Mouse (Mus musculus) MEL (cell line): ENCODE measurements around the gene Calm3. TPM values are rescaled to one million over a fixed set of nuclear protein-coding genes. Genes with fewer than 3 reads are reported as not detected.

Experiments used
- DNase-seq: peaks from one replicate; pipeline ENCODE4 v3.0.0; 2011; ENCODE audit warnings: low read depth, low spot score
- H3K27ac ChIP-seq: 2 replicates; pipeline ENCODE4 v1.5.1; 2012; ENCODE audit warnings: low read depth, mild to moderate bottlenecking, control low read depth, low read length, moderate library complexity; ENCODE audit not compliant: control insufficient read depth
- H3K27me3 ChIP-seq, 2 experiments: fragments of 150-350 bp in 1 of 2; sonication (generic) in 1 of 2; 2 replicates each; pipeline ENCODE4 v1.6.1; 2012; ENCODE audit warnings: low read length in 2 of 2, mild to moderate bottlenecking in 2 of 2, improper control_type of control experiment in 1 of 2, moderate library complexity in 1 of 2; ENCODE audit not compliant: insufficient read depth in 2 of 2, control insufficient read depth in 1 of 2
- H3K36me3 ChIP-seq, 2 experiments: 2 replicates each; pipeline ENCODE4 v1.6.1; 2012 to 2014; ENCODE audit warnings: low read length in 2 of 2, improper control_type of control experiment in 1 of 2, inconsistent platforms in 1 of 2, mild to moderate bottlenecking in 1 of 2; ENCODE audit not compliant: insufficient read depth in 2 of 2, control insufficient read depth in 1 of 2
- H3K4me1 ChIP-seq, 2 experiments: fragments of 150-350 bp in 1 of 2; sonication (generic) in 1 of 2; 2 replicates each; pipeline ENCODE4 v1.6.1; 2012; ENCODE audit warnings: low read length in 2 of 2, improper control_type of control experiment in 1 of 2, mild to moderate bottlenecking in 1 of 2; ENCODE audit not compliant: insufficient read depth in 2 of 2, control insufficient read depth in 1 of 2
- H3K4me3 ChIP-seq, 2 experiments: fragments of 150-350 bp in 1 of 2; sonication (generic) in 1 of 2; 2 replicates each; pipeline ENCODE4 v1.5.1; 2012; ENCODE audit warnings: low read depth in 2 of 2, low read length in 2 of 2, mild to moderate bottlenecking in 2 of 2, moderate library complexity in 2 of 2, control low read depth in 1 of 2, improper control_type of control experiment in 1 of 2; ENCODE audit not compliant: control insufficient read depth in 1 of 2, insufficient read depth in 1 of 2
- H3K79me2 ChIP-seq: 2 replicates; pipeline ENCODE4 v1.6.1; 2012; ENCODE audit warnings: mild to moderate bottlenecking, low read length, moderate library complexity; ENCODE audit not compliant: control insufficient read depth, poor library complexity, insufficient read depth
- H3K9ac ChIP-seq: 2 replicates; pipeline ENCODE4 v1.6.1; 2012; ENCODE audit warnings: low read depth, mild to moderate bottlenecking, control low read depth, low read length, moderate library complexity; ENCODE audit not compliant: control insufficient read depth, poor library complexity, severe bottlenecking
- H3K9me3 ChIP-seq: fragments of 150-350 bp; sonication (generic); replicated peaks from 2 replicates; pipeline ENCODE4 v1.6.1; 2012; ENCODE audit warnings: mild to moderate bottlenecking, low read length, improper control_type of control experiment, moderate library complexity; ENCODE audit not compliant: insufficient read depth
- CHD1 ChIP-seq: IDR thresholded peaks from 2 replicates; pipeline ENCODE4 v1.6.1; 2012; ENCODE audit warnings: low read depth, mild to moderate bottlenecking, inconsistent platforms, low read length, improper control_type of control experiment
- CHD2 ChIP-seq: IDR thresholded peaks from 2 replicates; pipeline ENCODE4 v1.6.1; 2011; ENCODE audit warnings: low read length, improper control_type of control experiment
- CTCF ChIP-seq, 3 experiments: IDR thresholded peaks in 2 of 3; conservative IDR thresholded peaks in 1 of 3; 2 replicates each; pipeline ENCODE4 v1.5.1; 2011 to 2012; ENCODE audit warnings: low read length in 3 of 3, low read depth in 2 of 3, mild to moderate bottlenecking in 2 of 3, improper control_type of control experiment in 1 of 3, inconsistent platforms in 1 of 3, mixed read lengths in 1 of 3, moderate library complexity in 1 of 3; ENCODE audit not compliant: control insufficient read depth in 1 of 3, insufficient read depth in 1 of 3, poor library complexity in 1 of 3, severe bottlenecking in 1 of 3
- E2F4 ChIP-seq: IDR thresholded peaks from 2 replicates; pipeline ENCODE4 v1.6.1; 2011; ENCODE audit warnings: low read depth, low read length, improper control_type of control experiment, borderline replicate concordance
- ELF1 ChIP-seq: IDR thresholded peaks from 2 replicates; pipeline ENCODE4 v1.6.1; 2014; ENCODE audit warnings: low read depth, mild to moderate bottlenecking, inconsistent platforms, low read length, improper control_type of control experiment, moderate library complexity
- ETS1 ChIP-seq: IDR thresholded peaks from 2 replicates; pipeline ENCODE4 v1.6.1; 2012; ENCODE audit warnings: low read depth, mild to moderate bottlenecking, inconsistent platforms, low read length, improper control_type of control experiment, moderate library complexity
- GABPA ChIP-seq: IDR thresholded peaks from 2 replicates; pipeline ENCODE4 v1.6.1; 2012; ENCODE audit warnings: low read depth, mild to moderate bottlenecking, inconsistent platforms, low read length, improper control_type of control experiment, moderate library complexity
- GATA1 ChIP-seq: IDR thresholded peaks from 2 replicates; pipeline ENCODE4 v1.6.1; 2011; ENCODE audit warnings: low read depth, low read length, improper control_type of control experiment
- HCFC1 ChIP-seq: IDR thresholded peaks from 2 replicates; pipeline ENCODE4 v1.6.1; 2012; ENCODE audit warnings: low read depth, mild to moderate bottlenecking, inconsistent platforms, low read length, improper control_type of control experiment, moderate library complexity
- KAT2A ChIP-seq: conservative IDR thresholded peaks from 2 replicates; pipeline ENCODE4 v1.6.1; 2012; ENCODE audit warnings: low read depth, low read length, improper control_type of control experiment, inconsistent platforms
- MAX ChIP-seq: IDR thresholded peaks from 2 replicates; pipeline ENCODE4 v1.6.1; 2011; ENCODE audit warnings: low read length, improper control_type of control experiment
- MEF2A ChIP-seq: IDR thresholded peaks from 2 replicates; pipeline ENCODE4 v1.6.1; 2014; ENCODE audit warnings: low read depth, mild to moderate bottlenecking, inconsistent platforms, low read length, improper control_type of control experiment; ENCODE audit not compliant: poor library complexity, insufficient replicate concordance, severe bottlenecking; ENCODE audit errors: extremely low read depth
- MYB ChIP-seq: IDR thresholded peaks from 2 replicates; pipeline ENCODE4 v1.6.1; 2011; ENCODE audit warnings: mild to moderate bottlenecking, low read depth, low read length, improper control_type of control experiment
- POLR2AphosphoS2 ChIP-seq: IDR thresholded peaks from 2 replicates; pipeline ENCODE4 v1.6.1; 2011; ENCODE audit warnings: low read length, improper control_type of control experiment
- POLR2AphosphoS5 ChIP-seq: IDR thresholded peaks from 2 replicates; pipeline ENCODE4 v1.6.1; 2012; ENCODE audit warnings: low read depth, borderline replicate concordance, mild to moderate bottlenecking, inconsistent platforms, low read length, moderate library complexity, mixed read lengths
- SMC3 ChIP-seq: IDR thresholded peaks from 2 replicates; pipeline ENCODE4 v1.6.1; 2011; ENCODE audit warnings: low read depth, low read length, improper control_type of control experiment
- TCF12 ChIP-seq: IDR thresholded peaks from 2 replicates; pipeline ENCODE4 v1.6.1; 2014; ENCODE audit warnings: low read depth, mild to moderate bottlenecking, inconsistent platforms, low read length, improper control_type of control experiment, moderate library complexity
- UBTF ChIP-seq: IDR thresholded peaks from 2 replicates; pipeline ENCODE4 v1.6.1; 2012; ENCODE audit warnings: low read depth, mild to moderate bottlenecking, inconsistent platforms, low read length, improper control_type of control experiment, moderate library complexity, borderline replicate concordance; ENCODE audit not compliant: insufficient read depth
- USF1 ChIP-seq: IDR thresholded peaks from 2 replicates; pipeline ENCODE4 v1.6.1; 2014; ENCODE audit warnings: low read depth, mild to moderate bottlenecking, inconsistent platforms, low read length, improper control_type of control experiment, moderate library complexity
- polyA plus RNA-seq, 2 experiments: library from polyadenylated mRNA; stranded (reverse) in 1 of 2; unstranded in 1 of 2; fragments of >175 nt in 1 of 2; fragments of >200 nt in 1 of 2; gene quantifications; 2 replicates each; pipeline versions ENCODE4 v1.2.1 to v1.2.4; 2012; ENCODE audit warnings: low replicate concordance in 2 of 2, low read depth in 1 of 2; ENCODE audit not compliant: insufficient read length in 2 of 2, insufficient read depth in 1 of 2, missing spikeins in 1 of 2
- total RNA-seq: library from RNA; depleted of rRNA; stranded (reverse); fragments of 300-350 nt; gene quantifications from 2 replicates; pipeline ENCODE4 v1.2.3, GENCODE M21; 2012

The Calm3 gene
- total and polyA plus RNA-seq, 3 experiments = 482 to 1,030 (median 515) TPM

GRCm38 (mm10) chr7:16940292-16940691, 16.4 kb upstream of the Calm3 start:
- Histone ChIP-seq H3K79me2 (no peaks in the 10 kb centered on the region), H3K36me3 (no peaks in the 10 kb centered on the region), H3K4me1 (no peaks in the 10 kb centered on the region), H3K27ac (no peak overlapping the region), H3K9ac (no peak overlapping the region), H3K4me3 (no peak overlapping the region), H3K9me3 (no peaks in the 10 kb centered on the region), H3K27me3 (no peaks in the 10 kb centered on the region)
- no peak for DNase-seq
- TF ChIP-seq UBTF (no peak), ETS1 (no peak), KAT2A (no peak), CHD2 (no peak), POLR2AphosphoS5 (no peak), CTCF (IDR thresholded peaks at IDR 0.05 in 2 of 3, conservative IDR thresholded peaks at IDR 0.05 in 1 of 3; ENCODE audit: control insufficient read depth in 1 of 3, insufficient read depth in 1 of 3, low read depth in 2 of 3, low read length in 3 of 3, poor library complexity in 1 of 3, severe bottlenecking in 1 of 3) (no peak), MAX (no peak), TCF12 (no peak), USF1 (no peak), MEF2A (no peak), GATA1 (no peak)

- Histone ChIP-seq H3K36me3 (no peaks in the 10 kb centered on the region), H3K27me3 (no peaks in the 10 kb centered on the region), H3K79me2 (no peaks in the 10 kb centered on the region), H3K4me3 (no peak overlapping the region), H3K9me3 (no peaks in the 10 kb centered on the region), H3K4me1 (no peaks in the 10 kb centered on the region), H3K9ac (no peak overlapping the region), H3K27ac (no peak overlapping the region)
- DNase-seq = no peak
- no peak for TF ChIP-seq ELF1
These were observed 14.3 kb upstream of the Calm3 start for GRCm38 (mm10) chr7:16938117-16938791.

DNA sequence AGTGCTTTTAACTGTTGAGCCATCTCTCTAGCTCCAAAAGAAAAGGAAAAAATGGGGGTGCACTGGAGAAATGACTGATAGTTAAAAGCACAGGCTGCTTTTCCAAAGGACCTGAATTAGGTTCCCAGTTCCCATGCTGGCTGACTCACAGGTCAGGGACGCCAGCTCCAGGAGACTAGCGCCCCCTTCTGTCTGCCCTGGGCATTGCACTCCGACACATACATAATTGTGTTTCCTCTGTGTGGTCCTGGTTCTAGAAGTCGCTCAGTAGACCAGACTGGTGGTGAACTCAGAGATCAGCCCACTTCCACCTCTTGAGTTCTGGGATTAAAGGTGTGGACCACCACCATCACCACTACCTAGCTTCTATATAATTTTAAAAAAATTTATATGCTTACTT, 13.4 kb upstream of the Calm3 start:
- H3K9ac ChIP-seq = no peak overlapping the region
- no peaks in the 10 kb centered on the region for H3K27me3 ChIP-seq
- no peaks in the 10 kb centered on the region for H3K36me3 ChIP-seq
- no peaks in the 10 kb centered on the region for H3K9me3 ChIP-seq
- H3K4me1 ChIP-seq = no peaks in the 10 kb centered on the region; a peak in 1 of 4 replicates
- no peak overlapping the region for H3K27ac ChIP-seq
- TF ChIP-seq HCFC1 (no peak), GABPA (no peak), POLR2AphosphoS5 (no peak), CTCF (IDR thresholded peaks at IDR 0.05 in 2 of 3, conservative IDR thresholded peaks at IDR 0.05 in 1 of 3; ENCODE audit: control insufficient read depth in 1 of 3, insufficient read depth in 1 of 3, low read depth in 2 of 3, low read length in 3 of 3, poor library complexity in 1 of 3, severe bottlenecking in 1 of 3) (peak; percentile 72 to 93 (median 80)), POLR2AphosphoS2 (no peak), CHD1 (no peak), MYB (no peak), SMC3 (peak; percentile 27; the same call in 1 of the 2 replicates), E2F4 (no peak)
- H3K79me2 ChIP-seq = no peaks in the 10 kb centered on the region
- DNase-seq = peak; percentile 60
- no peak overlapping the region for H3K4me3 ChIP-seq
